Comparison of ENCODE assay signal across 20 mouse cellular contexts in genomic region chr19:19136856-19137255, GRCm38 (mm10). TPM values are rescaled to one million over a fixed set of nuclear protein-coding genes. Genes with fewer than 3 reads are reported as not detected.
A peak's percentile ranks its signal among the peaks of the same experiment; 100 is the strongest.
DNase-seq lines count a peak whose midpoint lies in the region; ATAC-seq lines count a peak whose summit lies in the region.
"Had no signal": no experiment of that assay in that cellular context is flagged by ENCODE, and none has a peak within 500 bp of the region (broad histone marks: within the 10 kb centered on the region; RNA-seq: fewer than 3 reads in every experiment).

No protein-coding gene starts in this region.

- peak; percentile 35 for DNase-seq in embryonic facial prominence, embryonic 14.5 days (ENCODE audit: low spot score)
- no peak for DNase-seq in embryonic facial prominence, embryonic 10.5 days (ENCODE audit: low spot score)
- DNase-seq in midbrain, embryonic 14.5 days, result peak; percentile 18
- peak; percentile 74 for DNase-seq in forebrain, embryonic 14.5 days (ENCODE audit: low spot score)
- peak; percentile 16 for DNase-seq in retina, postnatal 7 days (ENCODE audit: low read depth, low spot score)
- DNase-seq in spleen, adult 18-20 months, result no peak
- DNase-seq: adrenal gland, adult 8-10 months; cerebellum, postnatal 25 days; gastrocnemius, postnatal 36 days; layer of hippocampus, postnatal 36 days had no signal

- H3K9me3 ChIP-seq in embryonic facial prominence, embryonic 14.5 days (ENCODE audit: control insufficient read depth, low read length), result no peaks in the 10 kb centered on the region
- no peaks in the 10 kb centered on the region for H3K9me3 ChIP-seq in embryonic facial prominence, embryonic 10.5 days
- H3K9me3 ChIP-seq in midbrain, embryonic 14.5 days (ENCODE audit: control insufficient read depth, low read length), result no peaks in the 10 kb centered on the region
- no peaks in the 10 kb centered on the region for H3K9me3 ChIP-seq in midbrain, embryonic 15.5 days
- no peaks in the 10 kb centered on the region for H3K9me3 ChIP-seq in forebrain, embryonic 14.5 days (replicated peaks; ENCODE audit: control insufficient read depth, low read length)
- H3K9me3 ChIP-seq in kidney, embryonic 15.5 days (replicated peaks), result no peaks in the 10 kb centered on the region
- H3K9me3 ChIP-seq: embryonic facial prominence, embryonic 12.5 days; hindbrain, embryonic 15.5 days; liver, embryonic 15.5 days; midbrain, embryonic 13.5 days; neural tube, embryonic 15.5 days had no signal

- ATAC-seq in embryonic facial prominence, embryonic 14.5 days (ENCODE audit: low read depth), result no peak
- ATAC-seq in midbrain, embryonic 14.5 days (ENCODE audit: low FRiP score, low TSS enrichment), result no peak
- ATAC-seq in midbrain, embryonic 15.5 days (replicated peaks), result no peak
- peak; percentile 75 for ATAC-seq in forebrain, embryonic 14.5 days
- no peak for ATAC-seq in kidney, embryonic 15.5 days (replicated peaks; ENCODE audit: low FRiP score)
- ATAC-seq: intestine, postnatal 0 days; lung, postnatal 0 days; midbrain, embryonic 13.5 days had no signal

- no peak overlapping the region for H3K4me2 ChIP-seq in embryonic facial prominence, embryonic 14.5 days (ENCODE audit: low read depth, low read length)
- no peak overlapping the region for H3K4me2 ChIP-seq in midbrain, embryonic 14.5 days (ENCODE audit: low read length)
- no peak overlapping the region for H3K4me2 ChIP-seq in midbrain, embryonic 15.5 days
- H3K4me2 ChIP-seq in forebrain, embryonic 14.5 days (ENCODE audit: low read length), result no peak overlapping the region
- no peak overlapping the region for H3K4me2 ChIP-seq in kidney, embryonic 15.5 days
- H3K4me2 ChIP-seq: embryonic facial prominence, embryonic 12.5 days; hindbrain, embryonic 15.5 days; liver, embryonic 15.5 days; midbrain, embryonic 13.5 days; neural tube, embryonic 15.5 days had no signal

- H3K27me3 ChIP-seq in embryonic facial prominence, embryonic 14.5 days (replicated peaks; ENCODE audit: control insufficient read depth, insufficient read depth, low read length), result no peaks in the 10 kb centered on the region
- H3K27me3 ChIP-seq in embryonic facial prominence, embryonic 10.5 days (replicated peaks; ENCODE audit: low read depth, poor library complexity, severe bottlenecking), result no peaks in the 10 kb centered on the region
- no peaks in the 10 kb centered on the region for H3K27me3 ChIP-seq in midbrain, embryonic 14.5 days (ENCODE audit: control insufficient read depth, insufficient read depth, low read length)
- H3K27me3 ChIP-seq in midbrain, embryonic 15.5 days (replicated peaks), result no peaks in the 10 kb centered on the region
- H3K27me3 ChIP-seq in forebrain, embryonic 14.5 days (replicated peaks; ENCODE audit: control insufficient read depth, insufficient read depth, low read length), result no peaks in the 10 kb centered on the region
- H3K27me3 ChIP-seq in kidney, embryonic 15.5 days, result no peaks in the 10 kb centered on the region
- H3K27me3 ChIP-seq: embryonic facial prominence, embryonic 12.5 days; hindbrain, embryonic 15.5 days; liver, embryonic 15.5 days; midbrain, embryonic 13.5 days; neural tube, embryonic 15.5 days had no signal

- 61% methylated on average over 2 of the region's 2 CpGs for WGBS in embryonic facial prominence, embryonic 14.5 days
- WGBS in embryonic facial prominence, embryonic 10.5 days, result 62% methylated on average over 2 of the region's 2 CpGs
- WGBS in midbrain, embryonic 14.5 days, result 55% methylated on average over 2 of the region's 2 CpGs
- 54% methylated on average over 2 of the region's 2 CpGs for WGBS in midbrain, embryonic 15.5 days
- 21% methylated on average over 2 of the region's 2 CpGs for WGBS in forebrain, embryonic 14.5 days
- WGBS in kidney, embryonic 15.5 days, result 79% methylated on average over 2 of the region's 2 CpGs

- no peak overlapping the region for H3K4me3 ChIP-seq in embryonic facial prominence, embryonic 14.5 days (ENCODE audit: low read depth, low read length)
- no peak overlapping the region for H3K4me3 ChIP-seq in embryonic facial prominence, embryonic 10.5 days
- no peak overlapping the region for H3K4me3 ChIP-seq in midbrain, embryonic 14.5 days (replicated peaks; ENCODE audit: low read depth, low read length)
- no peak overlapping the region for H3K4me3 ChIP-seq in midbrain, embryonic 15.5 days
- no peak overlapping the region for H3K4me3 ChIP-seq in forebrain, embryonic 14.5 days (ENCODE audit: low read depth, low read length)
- no peak overlapping the region for H3K4me3 ChIP-seq in kidney, embryonic 15.5 days (replicated peaks)
- H3K4me3 ChIP-seq: embryonic facial prominence, embryonic 12.5 days; hindbrain, embryonic 15.5 days; liver, embryonic 15.5 days; midbrain, embryonic 13.5 days; neural tube, embryonic 15.5 days had no signal

- no peak overlapping the region for H3K27ac ChIP-seq in embryonic facial prominence, embryonic 14.5 days (replicated peaks; ENCODE audit: low read depth, low read length)
- H3K27ac ChIP-seq in embryonic facial prominence, embryonic 10.5 days (replicated peaks), result no peak overlapping the region
- H3K27ac ChIP-seq in midbrain, embryonic 14.5 days (replicated peaks; ENCODE audit: low read depth, low read length), result no peak overlapping the region
- no peak overlapping the region for H3K27ac ChIP-seq in midbrain, embryonic 15.5 days
- no peak overlapping the region for H3K27ac ChIP-seq in forebrain, embryonic 14.5 days (ENCODE audit: low read depth, low read length)
- no peak overlapping the region for H3K27ac ChIP-seq in kidney, embryonic 15.5 days
- H3K27ac ChIP-seq: embryonic facial prominence, embryonic 12.5 days; hindbrain, embryonic 15.5 days; kidney, postnatal 0 days; liver, embryonic 15.5 days; midbrain, embryonic 13.5 days; neural tube, embryonic 15.5 days had no signal

- H3K4me1 ChIP-seq in embryonic facial prominence, embryonic 14.5 days (ENCODE audit: control insufficient read depth, insufficient read depth, low read length), result no peaks in the 10 kb centered on the region
- H3K4me1 ChIP-seq in embryonic facial prominence, embryonic 10.5 days, result no peaks in the 10 kb centered on the region
- no peaks in the 10 kb centered on the region for H3K4me1 ChIP-seq in midbrain, embryonic 14.5 days (ENCODE audit: control insufficient read depth, insufficient read depth, low read length)
- no peaks in the 10 kb centered on the region for H3K4me1 ChIP-seq in midbrain, embryonic 15.5 days
- no peaks in the 10 kb centered on the region for H3K4me1 ChIP-seq in forebrain, embryonic 14.5 days (ENCODE audit: control insufficient read depth, insufficient read depth, low read length)
- no peaks in the 10 kb centered on the region for H3K4me1 ChIP-seq in kidney, embryonic 15.5 days
- H3K4me1 ChIP-seq: embryonic facial prominence, embryonic 12.5 days; hindbrain, embryonic 15.5 days; liver, embryonic 15.5 days; midbrain, embryonic 13.5 days; neural tube, embryonic 15.5 days had no signal

- no peak overlapping the region for H3K9ac ChIP-seq in embryonic facial prominence, embryonic 14.5 days (ENCODE audit: low read depth, low read length)
- no peak overlapping the region for H3K9ac ChIP-seq in midbrain, embryonic 14.5 days (replicated peaks; ENCODE audit: low read length)
- H3K9ac ChIP-seq in midbrain, embryonic 15.5 days, result no peak overlapping the region
- no peak overlapping the region for H3K9ac ChIP-seq in forebrain, embryonic 14.5 days (ENCODE audit: low read length)
- H3K9ac ChIP-seq in kidney, embryonic 15.5 days, result no peak overlapping the region
- H3K9ac ChIP-seq: embryonic facial prominence, embryonic 12.5 days; hindbrain, embryonic 15.5 days; liver, embryonic 15.5 days; midbrain, embryonic 13.5 days; neural tube, embryonic 15.5 days had no signal

- H3K36me3 ChIP-seq in embryonic facial prominence, embryonic 14.5 days (ENCODE audit: control insufficient read depth, insufficient read depth, low read length), result no peaks in the 10 kb centered on the region
- no peaks in the 10 kb centered on the region for H3K36me3 ChIP-seq in embryonic facial prominence, embryonic 10.5 days (replicated peaks)
- H3K36me3 ChIP-seq in midbrain, embryonic 14.5 days (ENCODE audit: control insufficient read depth, insufficient read depth, low read length), result no peaks in the 10 kb centered on the region
- no peaks in the 10 kb centered on the region for H3K36me3 ChIP-seq in midbrain, embryonic 15.5 days (replicated peaks)
- no peaks in the 10 kb centered on the region for H3K36me3 ChIP-seq in forebrain, embryonic 14.5 days (ENCODE audit: control insufficient read depth, insufficient read depth, low read length)
- H3K36me3 ChIP-seq in kidney, embryonic 15.5 days, result no peaks in the 10 kb centered on the region
- H3K36me3 ChIP-seq: embryonic facial prominence, embryonic 12.5 days; hindbrain, embryonic 15.5 days; liver, embryonic 15.5 days; midbrain, embryonic 13.5 days; neural tube, embryonic 15.5 days had no signal

RNA-seq across cellular contexts. Expression of gene Rorb, which starts 25.9 kb away (rescaled TPM):
- polyA plus RNA-seq in embryonic facial prominence, embryonic 14.5 days (2014; fragmentation: Nextera tagmentation; extraction: Ambion mirVana), result 0.61 and 1.2 TPM in 2 replicates
- 1.1 and 2.3 TPM in 2 replicates for polyA plus RNA-seq in embryonic facial prominence, embryonic 10.5 days (2016; fragmentation: Nextera tagmentation; extraction: Ambion mirVana)
- polyA plus RNA-seq in midbrain, embryonic 14.5 days (2014; fragmentation: Nextera tagmentation; extraction: Ambion mirVana), result 12.9 and 13.4 TPM in 2 replicates
- 13.1 and 17.1 TPM in 2 replicates for polyA plus RNA-seq in midbrain, embryonic 15.5 days (2015; fragmentation: Nextera tagmentation; extraction: Ambion mirVana)
- 6.3 and 11.6 TPM in 2 replicates for polyA plus RNA-seq in forebrain, embryonic 14.5 days (2014; fragmentation: Nextera tagmentation; extraction: Ambion mirVana)
- 0.22 and 0.35 TPM in 2 replicates for polyA plus RNA-seq in kidney, embryonic 15.5 days (2015; fragmentation: Nextera tagmentation; extraction: Ambion mirVana)

Comparison
In these comparisons a context has a peak if more than half of its experiments do, and no peak if none do; other contexts are left out.
1. DNase-seq: peak in embryonic facial prominence, embryonic 14.5 days (single experiment), midbrain, embryonic 14.5 days (single experiment), forebrain, embryonic 14.5 days (single experiment) and retina, postnatal 7 days (single experiment); none in embryonic facial prominence, embryonic 10.5 days (single experiment) and spleen, adult 18-20 months (0 of 2).